Mouse (Mus musculus): Measurements from ENCODE around the gene Ssbp3.

- no peak for TF ChIP-seq CTCF (IDR thresholded peaks at IDR 0.05; ENCODE audit: extremely low read depth, insufficient read depth, low read length)
- TF ChIP-seq POLR2A (IDR thresholded peaks at IDR 0.05; ENCODE audit: extremely low read depth, insufficient read depth, low read length), result no peak
Measured at GRCm38 (mm10) chr4:107013119-107013816, 102.8 kb downstream of the Ssbp3 start.

Data from cortical plate, adult 2 months (tissue).